Mouse (Mus musculus) effector memory CD4-positive, alpha-beta T cell, adult 7 months (primary cell): Measurements from ENCODE around the gene Homer3. TPM values are rescaled to one million over a fixed set of nuclear protein-coding genes. Genes with fewer than 3 reads are reported as not detected.

Source experiments
- polyA plus RNA-seq: library from polyadenylated mRNA; unstranded; fragments of 100-300 nt; shearing (Covaris generic); gene quantifications from one replicate; pipeline ENCODE4 v1.2.1, GENCODE M21; 2017

Gene Homer3
- 0.74 TPM for polyA plus RNA-seq

DNA sequence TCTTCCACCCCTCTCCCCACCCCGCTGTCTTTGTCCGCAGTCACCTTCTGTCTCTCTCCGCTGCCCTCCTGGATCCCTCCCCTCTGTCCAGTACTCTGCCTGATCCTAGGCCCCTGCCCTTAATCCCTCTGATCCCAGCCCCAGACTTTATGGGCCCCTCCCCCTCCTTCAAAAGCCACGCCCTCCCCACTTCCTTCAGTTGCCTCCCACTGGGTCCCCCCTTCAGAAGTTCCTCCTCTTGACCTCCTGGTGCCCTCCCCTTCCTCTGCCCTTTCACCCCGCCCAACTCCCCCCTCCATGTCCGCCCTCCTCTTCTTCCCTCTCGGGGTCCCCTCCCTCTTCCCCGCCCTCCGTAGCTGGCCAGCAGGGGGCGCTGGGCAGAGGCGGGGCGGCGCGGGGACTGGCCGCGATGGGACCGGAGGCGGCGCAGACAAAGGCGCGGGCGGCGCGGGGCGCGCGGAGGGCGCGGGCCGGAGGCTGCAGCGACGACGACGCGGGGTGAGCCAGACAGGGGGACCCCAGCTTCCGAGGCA lies at the start of gene Homer3:
Gene Homer3 (plus strand): TSS at position 225 of the 533 bp plus-strand sequence.

DNA sequence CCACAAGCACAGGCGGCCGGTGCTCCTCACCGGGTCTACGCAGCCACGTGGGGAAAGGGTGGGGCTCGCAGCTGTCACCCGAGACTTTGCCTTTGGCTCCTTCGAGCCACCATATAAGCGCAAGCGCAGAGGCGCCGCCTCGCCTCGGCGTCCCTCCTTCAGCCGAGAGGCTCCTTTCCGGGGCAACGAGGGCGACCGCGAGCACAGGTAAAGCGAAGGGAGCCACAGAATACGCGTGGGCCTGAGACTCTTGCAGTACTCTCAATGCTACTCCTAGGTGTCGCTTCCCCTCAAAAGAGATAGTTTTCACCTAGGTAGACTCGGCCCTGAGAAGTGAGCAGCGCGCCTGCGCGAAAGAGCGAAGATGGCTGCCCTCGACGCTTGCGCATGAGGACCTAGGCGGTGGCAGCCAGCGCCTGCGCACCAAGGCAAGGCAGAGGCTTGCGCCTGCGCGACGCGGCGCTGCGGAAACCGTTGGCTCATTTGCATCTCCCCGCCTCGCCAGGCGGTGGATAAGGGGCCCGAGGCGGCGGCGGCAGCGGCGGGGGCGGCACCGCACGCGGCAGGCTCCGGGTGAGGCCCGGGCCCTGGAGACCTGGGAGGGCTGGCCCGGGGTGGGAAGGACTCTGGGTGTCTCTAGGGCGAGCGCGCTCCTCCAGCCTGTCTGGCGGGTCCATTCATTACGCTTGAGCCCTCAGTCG lies 48.4 kb upstream of the Homer3 start, which contains the start of the genes Sugp2 and Armc6:
Gene Sugp2 (plus strand): TSS at position 147 of the 701 bp plus-strand sequence.
Gene Armc6 (minus strand): TSS at position 387 of the 701 bp plus-strand sequence.

DNA sequence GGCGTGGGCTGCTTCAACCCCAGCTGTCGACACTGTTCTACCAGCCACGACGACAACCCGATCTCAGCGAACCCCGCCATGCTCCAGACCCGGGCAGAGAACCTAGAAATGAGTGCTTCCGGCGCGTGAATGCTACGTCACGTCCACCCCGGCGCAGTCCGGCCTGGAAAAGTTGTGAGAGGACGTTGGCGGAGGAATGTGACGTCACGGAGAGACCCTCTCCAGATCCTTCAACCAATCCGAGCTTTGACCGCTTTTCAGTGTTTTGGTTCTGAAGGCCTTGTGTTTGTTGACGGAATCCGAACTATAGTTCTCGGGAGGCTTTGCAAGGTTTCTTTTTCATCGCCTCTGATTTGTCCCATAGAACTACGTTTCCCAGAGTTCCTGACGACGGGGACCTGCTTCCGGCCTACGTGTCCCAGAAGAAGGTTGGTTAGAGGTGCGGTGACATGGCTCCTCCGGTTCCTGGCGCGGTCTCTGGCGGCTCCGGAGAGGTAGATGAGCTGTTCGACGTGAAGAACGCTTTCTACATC lies 19.8 kb downstream of the Homer3 start, which contains the start of the genes Ddx49 and Cope:
Gene Ddx49 (minus strand): TSS at position 132 of the 533 bp plus-strand sequence.
Gene Cope (plus strand): TSS at position 161 of the 533 bp plus-strand sequence.

DNA sequence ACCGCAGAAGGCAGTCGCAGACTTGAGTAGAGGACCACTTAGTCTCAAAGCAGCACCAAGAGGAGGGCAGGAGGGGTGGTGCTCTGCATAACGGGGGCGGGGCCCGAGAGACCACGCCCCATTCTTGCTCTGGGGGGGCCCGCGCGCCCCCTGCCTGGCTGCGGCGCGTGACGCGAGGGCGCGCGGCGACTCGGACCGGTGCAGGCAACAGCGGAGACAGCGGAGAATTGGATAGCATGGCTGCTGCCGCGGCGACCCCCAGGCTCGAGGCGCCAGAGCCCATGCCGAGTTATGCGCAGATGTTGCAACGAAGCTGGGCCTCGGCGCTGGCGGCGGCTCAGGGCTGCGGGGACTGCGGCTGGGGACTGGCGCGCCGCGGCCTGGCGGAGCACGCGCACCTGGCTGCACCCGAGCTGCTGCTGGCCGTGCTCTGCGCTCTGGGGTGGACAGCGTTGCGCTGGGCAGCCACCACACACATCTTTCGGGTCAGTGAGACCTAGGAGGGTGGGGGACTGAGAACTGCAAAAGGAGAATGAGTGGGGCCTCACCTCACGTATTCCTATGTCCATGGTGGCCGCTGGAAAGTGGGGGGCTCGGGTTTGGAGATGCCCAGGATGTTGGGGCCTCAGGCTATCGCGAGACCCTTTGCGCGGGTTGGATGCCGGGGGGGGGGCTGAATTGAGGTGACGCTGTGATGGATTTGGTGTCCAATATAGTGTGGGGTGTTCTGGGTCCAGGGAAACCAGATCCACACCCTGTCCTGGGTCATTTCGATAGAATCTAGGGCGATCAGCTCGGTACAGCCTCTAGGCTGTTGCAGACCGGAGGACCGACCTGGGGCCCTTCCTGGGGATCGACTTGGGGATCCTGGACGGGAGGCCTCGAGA lies 33.2 kb downstream of the Homer3 start, which contains the start of gene Cers1:
Gene Cers1 (plus strand): TSS at position 152 of the 887 bp plus-strand sequence.

DNA sequence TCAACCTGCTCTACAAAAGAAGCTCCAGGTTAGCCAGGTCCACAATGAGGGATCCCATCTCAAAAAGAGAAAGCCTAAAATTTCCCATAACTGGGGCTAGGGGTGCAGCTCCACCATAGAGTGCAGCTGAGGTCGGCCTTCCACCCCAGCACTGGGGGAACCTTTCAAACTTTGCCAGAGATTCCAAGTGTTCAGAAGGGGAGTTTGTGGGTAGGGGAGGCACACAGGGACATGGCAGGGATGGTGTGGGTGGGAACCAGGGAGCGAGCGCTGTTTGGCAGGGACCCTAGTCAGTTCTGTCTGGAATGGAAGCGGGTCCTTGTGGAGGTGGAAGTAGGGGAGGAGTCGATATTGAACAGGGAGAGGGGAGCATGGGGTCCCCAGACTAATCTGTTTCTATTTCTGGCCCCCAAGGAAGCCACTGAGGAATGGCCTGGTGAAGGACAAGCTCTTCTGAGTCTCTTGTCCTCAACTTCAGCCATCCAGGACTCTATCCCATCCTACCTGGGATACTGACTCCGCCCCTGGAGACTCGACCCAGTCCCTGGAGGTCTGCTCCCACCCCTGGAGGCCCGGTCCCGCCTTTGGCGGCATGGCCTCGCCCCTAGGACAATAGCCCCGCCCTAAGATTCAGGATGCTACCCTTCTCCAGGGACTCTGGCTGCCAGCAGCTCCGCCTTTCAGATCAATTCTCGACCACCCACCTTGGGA lies 46.7 kb downstream of the Homer3 start, which contains the start of gene Gdf1:
Gene Gdf1 (plus strand): TSS at position 694 of the 711 bp plus-strand sequence.

Other genes starting within 250 kb of the Homer3 start
- gene Mau2, start 240.1 kb upstream of the Homer3 start, polyA plus RNA-seq, result 109 TPM
- 49.0 TPM for gene Sugp1, start 240.0 kb upstream of the Homer3 start, polyA plus RNA-seq
- not detected for gene Tm6sf2, start 209.9 kb upstream of the Homer3 start, polyA plus RNA-seq
- gene Hapln4, start 199.4 kb upstream of the Homer3 start, polyA plus RNA-seq, result not detected
- not detected for gene Ncan, start 162.0 kb upstream of the Homer3 start, polyA plus RNA-seq
- 35.4 TPM for gene Nr2c2ap, start 151.5 kb upstream of the Homer3 start, polyA plus RNA-seq
- gene Rfxank, start 143.7 kb upstream of the Homer3 start, polyA plus RNA-seq, result 22.4 TPM
- 41.0 TPM for gene Borcs8, start 143.3 kb upstream of the Homer3 start, polyA plus RNA-seq
- gene Mef2b, start 143.1 kb upstream of the Homer3 start, polyA plus RNA-seq, result 0.49 TPM
- gene Tmem161a, start 110.5 kb upstream of the Homer3 start, polyA plus RNA-seq, result 40.5 TPM
- gene Slc25a42, start 70.5 kb upstream of the Homer3 start, polyA plus RNA-seq, result 5.2 TPM
- gene Sugp2, start 48.6 kb upstream of the Homer3 start, polyA plus RNA-seq, result 27.4 TPM
- gene Armc6, start 48.4 kb upstream of the Homer3 start, polyA plus RNA-seq, result 11.4 TPM
- 44.5 TPM for gene Ddx49, start 19.7 kb downstream of the Homer3 start, polyA plus RNA-seq
- gene Cope, start 19.7 kb downstream of the Homer3 start, polyA plus RNA-seq, result 268 TPM
- 0.16 TPM for gene Cers1, start 32.9 kb downstream of the Homer3 start, polyA plus RNA-seq
- gene Gdf1, start 47.0 kb downstream of the Homer3 start, polyA plus RNA-seq, result 0.52 TPM
- gene Upf1, start 70.5 kb downstream of the Homer3 start, polyA plus RNA-seq, result 68.5 TPM
- 2.8 TPM for gene Comp, start 90.7 kb downstream of the Homer3 start, polyA plus RNA-seq
- gene Crtc1, start 156.8 kb downstream of the Homer3 start, polyA plus RNA-seq, result 7.0 TPM
- 9.9 TPM for gene Klhl26, start 194.1 kb downstream of the Homer3 start, polyA plus RNA-seq
- gene Tmem59l, start 204.5 kb downstream of the Homer3 start, polyA plus RNA-seq, result not detected
- not detected for gene Crlf1, start 210.3 kb downstream of the Homer3 start, polyA plus RNA-seq
- 57.8 TPM for gene Rex1bd, start 223.9 kb downstream of the Homer3 start, polyA plus RNA-seq
- 1,269 TPM for gene Uba52, start 228.0 kb downstream of the Homer3 start, polyA plus RNA-seq
- gene Fkbp8, start 244.9 kb downstream of the Homer3 start, polyA plus RNA-seq, result 378 TPM
- gene Kxd1, start 245.1 kb downstream of the Homer3 start, polyA plus RNA-seq, result 64.6 TPM